Mouse (Mus musculus): ENCODE data around the gene Ak9. TPM values are rescaled to one million over a fixed set of nuclear protein-coding genes. Genes with fewer than 3 reads are reported as not detected.
A peak's percentile ranks its signal among the peaks of the same experiment; 100 is the strongest.
"Not testable (repeated sequence)": the region's sequence is repeated elsewhere in the genome, so short reads cannot be mapped to it uniquely, and the experiment has no call there.

Gene Ak9
- total RNA-seq, 1 experiment from 2014 or later, result 0.04 TPM

- no peak for DNase-seq
Measured at GRCm38 (mm10) chr10:41332533-41333043, 28.8 kb downstream of the Ak9 start.

DNA sequence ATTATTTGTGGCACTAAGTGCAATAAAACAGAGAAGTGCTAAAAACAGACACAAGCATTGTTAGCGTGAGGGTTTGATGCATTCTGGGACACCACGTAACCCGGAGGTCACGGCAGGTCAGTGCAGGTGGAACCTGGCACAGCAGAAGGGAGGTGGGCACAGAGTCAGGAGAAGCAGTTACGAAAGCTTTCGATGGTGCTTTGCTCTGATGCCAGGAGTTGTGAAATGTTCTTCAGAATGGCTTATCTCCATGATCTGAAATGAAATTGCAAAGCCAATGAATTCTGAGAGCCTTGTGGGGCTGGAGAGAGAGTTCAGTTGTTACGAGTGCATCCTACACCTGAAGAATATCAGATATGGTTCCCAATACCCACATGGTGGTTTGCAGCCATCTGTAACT lies 37.6 kb downstream of the Ak9 start:
- peak; percentile 24 for DNase-seq

DNA sequence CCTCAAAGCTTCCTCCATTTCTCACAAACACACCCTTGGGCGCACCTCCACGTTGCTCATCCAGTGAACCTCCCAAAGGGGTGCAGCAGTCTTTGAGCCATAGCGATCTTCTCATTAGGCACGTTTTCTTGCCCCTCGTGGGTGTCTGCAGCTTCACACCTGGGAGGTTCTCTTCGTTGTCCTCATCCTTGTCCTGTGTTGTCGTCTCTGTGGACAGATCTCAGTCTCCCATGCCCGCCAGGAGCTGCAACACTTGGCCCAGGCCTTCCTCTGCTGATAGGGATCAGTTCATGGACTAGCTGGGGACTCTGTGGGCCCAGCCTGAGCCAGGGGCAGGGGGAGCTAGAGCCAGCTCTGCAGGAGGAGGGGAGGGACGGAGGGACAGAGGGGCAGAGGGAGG lies 61.3 kb downstream of the Ak9 start:
- DNase-seq, result no peak

GRCm38 (mm10) chr10:41380466-41380865 lies 76.7 kb downstream of the Ak9 start:
- DNase-seq, result no peak

DNA sequence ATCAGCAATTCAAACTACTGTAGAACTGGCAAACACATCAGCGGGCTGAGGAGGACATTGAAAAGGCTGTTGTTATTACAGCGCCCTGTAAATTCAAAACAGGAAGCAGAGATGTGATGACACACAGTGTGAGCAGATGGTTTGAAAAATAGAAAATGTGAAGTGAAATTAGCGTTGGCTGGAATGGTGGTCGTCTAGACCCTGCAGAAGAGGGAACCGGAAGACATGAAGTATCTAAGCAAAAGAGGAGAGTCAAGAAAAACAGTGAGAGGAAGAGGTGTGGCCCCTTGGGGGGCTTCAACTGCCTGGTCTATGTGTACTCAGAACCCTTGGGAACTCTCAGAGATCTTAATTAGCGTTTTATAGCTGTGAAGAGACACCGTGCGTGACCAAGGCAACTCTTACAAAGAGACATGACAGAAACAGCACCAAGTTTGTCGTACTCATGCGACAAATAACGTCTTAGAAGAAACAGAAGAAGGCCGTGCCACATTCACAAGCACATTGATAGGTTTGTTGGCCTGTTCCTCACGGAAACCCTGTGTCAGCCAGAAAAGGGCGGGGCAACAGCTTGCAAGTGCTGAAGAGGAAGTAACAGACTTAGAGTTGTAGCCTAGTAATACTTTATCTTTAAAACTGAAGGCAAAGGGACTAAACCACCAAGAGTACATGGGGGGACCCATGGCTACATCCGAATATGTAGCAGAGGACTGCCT lies 81.9 kb downstream of the Ak9 start:
- peak; percentile 42 for DNase-seq

DNA sequence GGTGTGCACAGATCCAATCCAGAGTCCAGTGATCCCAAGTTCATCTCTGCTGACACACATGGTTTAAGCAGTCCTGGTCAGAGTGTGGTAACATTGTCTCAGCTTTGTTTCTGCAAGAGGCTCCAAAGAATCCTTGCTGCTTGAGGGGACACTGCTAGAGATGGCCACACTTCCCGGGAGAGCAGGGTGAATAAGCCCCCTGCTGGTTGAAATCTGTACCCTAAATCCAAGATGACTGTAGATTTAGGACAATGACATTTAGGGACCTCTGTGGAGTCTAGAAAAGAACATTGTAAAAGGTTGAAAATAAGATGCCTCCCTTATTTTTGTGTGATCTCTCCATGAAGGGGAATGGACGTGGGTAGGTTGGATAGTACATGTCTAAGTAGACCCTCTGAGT lies 89.8 kb downstream of the Ak9 start:
- DNase-seq, result no peak

- DNase-seq, result no peak
Measured at GRCm38 (mm10) chr10:41401097-41401496, 97.3 kb downstream of the Ak9 start.

DNA sequence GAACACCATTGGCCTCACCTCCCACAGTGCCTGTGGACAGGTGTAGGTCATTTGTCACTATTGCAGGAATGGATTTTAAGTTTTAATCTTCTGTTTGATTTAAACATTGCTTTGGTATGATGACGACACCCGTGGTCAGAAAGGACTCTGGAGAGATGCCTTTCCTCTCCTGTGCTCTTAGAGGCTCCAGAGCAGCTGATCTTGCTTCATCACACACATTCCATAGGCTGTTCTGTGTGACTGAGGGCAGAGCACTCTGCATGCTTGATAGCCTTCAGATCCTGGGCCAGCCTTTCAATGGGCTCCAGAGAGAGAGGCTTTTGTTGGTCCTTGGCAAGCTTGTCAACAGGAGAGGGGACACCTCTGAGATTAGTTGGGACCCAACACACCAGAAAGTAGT lies 99.6 kb downstream of the Ak9 start:
- no peak for DNase-seq

DNA sequence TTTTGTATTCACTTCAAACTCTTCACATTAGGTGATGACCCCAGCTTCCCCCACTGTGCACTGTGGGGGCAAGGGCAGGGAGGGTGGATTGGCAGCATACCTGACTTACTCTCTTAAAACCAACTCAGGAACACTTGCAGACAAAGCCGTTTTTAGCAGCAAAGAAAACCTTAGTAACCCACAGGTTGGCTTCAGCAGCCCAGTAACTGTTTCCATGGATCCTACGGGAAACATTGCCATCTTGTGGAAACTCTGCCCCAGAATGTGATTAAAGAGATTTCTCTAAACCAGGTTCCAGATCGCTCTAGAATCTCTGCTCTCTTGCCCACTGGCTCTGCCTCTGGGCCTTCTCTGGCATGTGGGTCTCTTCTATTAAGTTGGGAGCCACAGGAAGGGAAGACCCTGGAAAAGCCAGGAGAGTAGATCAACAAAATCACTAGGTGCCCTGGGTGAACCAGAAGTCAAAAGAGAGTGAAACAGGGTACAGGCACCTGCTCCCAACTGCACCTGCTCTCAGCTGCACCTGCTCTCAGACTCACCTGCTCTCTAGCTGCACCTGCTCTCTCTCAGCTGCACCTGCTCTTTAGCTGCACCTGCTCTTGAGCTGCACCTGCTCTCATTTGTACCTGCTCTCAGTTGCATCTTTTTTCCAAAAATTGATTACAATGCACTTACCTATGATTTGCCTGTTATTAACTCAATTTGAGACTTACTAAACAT lies 100.3 kb downstream of the Ak9 start:
- no peak for DNase-seq

DNA sequence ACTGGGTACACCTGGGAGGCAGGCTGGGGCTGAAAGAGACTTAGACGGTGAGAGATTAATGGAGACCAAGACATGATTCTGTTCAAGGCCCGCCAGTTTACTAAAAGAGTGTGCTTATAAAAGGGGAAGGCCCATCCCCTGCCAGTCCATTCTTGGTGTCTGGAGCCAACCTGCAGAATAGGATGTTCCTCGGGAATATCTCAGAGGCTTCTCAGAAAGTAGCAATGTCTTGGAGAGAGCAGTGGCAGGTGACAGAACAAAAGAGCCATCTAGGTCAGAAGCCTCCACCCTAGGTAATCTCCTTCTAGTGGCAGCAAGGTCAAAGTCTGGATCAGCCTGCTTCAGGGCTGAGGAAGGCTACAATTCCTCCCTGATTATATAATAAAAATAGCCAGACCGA lies 106.4 kb downstream of the Ak9 start:
- not testable (repeated sequence) for DNase-seq

DNA sequence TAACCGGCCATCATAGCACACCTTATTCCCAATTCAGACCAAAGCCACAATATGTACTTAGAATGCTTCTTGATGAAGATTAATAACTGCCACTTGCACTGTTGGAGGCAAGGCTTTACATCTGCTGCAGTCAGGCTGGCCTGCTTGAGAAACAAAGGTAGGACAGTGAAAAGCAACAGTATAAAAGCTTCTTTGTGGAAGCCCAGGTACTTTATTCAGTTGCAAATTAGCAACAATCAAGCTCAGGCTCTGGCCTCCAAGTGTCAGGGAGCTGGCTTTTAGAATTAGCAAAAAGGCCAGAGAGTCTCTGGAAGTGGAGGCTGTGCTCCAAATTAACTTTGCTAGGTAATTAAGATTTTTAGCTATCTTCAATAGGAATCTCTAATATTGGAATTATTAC lies 107.0 kb downstream of the Ak9 start:
- DNase-seq, result not testable (repeated sequence)

DNA sequence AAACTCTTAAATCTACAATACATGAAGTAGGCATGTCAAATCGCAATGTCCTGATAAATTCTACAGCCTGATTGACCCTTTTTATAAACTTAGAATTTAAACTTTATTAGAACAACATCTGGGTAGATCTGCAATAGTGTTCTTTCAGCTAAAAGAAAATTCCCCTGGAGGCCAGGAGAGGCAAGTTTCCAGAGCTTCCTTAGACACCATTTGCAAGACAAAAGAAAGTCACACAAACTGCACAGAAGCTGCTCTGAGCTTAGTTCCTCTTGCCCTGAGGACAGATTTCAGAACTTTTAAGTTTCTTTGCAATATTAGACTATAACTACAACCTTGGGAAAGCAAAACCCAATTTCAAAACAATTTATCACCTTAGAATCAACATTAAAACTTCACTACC lies 109.7 kb downstream of the Ak9 start:
- not testable (repeated sequence) for DNase-seq

- DNase-seq, result not testable (repeated sequence)
Measured at GRCm38 (mm10) chr10:41415368-41415767, 111.6 kb downstream of the Ak9 start.

DNA sequence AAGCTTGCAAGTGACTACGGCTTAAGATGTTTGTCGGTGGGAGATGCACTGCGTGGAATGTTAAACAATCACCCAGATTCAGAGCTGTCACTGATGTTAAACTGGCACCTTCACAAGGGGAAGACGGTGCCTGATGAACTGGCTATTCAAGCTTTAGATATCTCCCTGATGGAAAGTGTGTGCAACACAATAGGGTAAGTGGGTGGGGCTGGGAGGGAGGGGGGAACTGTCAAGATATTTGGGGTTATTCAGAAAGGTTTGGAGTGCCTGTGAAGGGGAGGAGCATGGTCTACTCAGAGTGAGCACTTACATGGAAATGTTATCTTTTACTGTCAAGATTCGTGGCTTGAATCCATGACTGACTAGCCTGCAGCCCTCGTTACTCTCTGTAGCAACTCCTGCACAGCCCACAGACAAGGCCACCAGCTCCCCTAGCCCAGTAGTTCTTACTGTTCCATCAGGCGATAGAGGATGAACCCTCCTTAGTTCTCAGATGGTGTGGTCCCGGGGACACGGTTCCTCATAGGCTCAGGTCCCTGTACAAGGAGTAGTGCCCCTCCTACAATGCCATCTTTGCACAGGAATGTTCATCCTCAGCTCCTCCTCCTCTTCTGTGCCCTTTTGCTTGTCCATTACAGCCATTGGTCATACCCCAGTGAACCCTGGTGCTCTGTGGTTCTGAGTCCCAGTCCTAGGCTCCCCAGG lies 116.9 kb downstream of the Ak9 start:
- no peak for DNase-seq

DNA sequence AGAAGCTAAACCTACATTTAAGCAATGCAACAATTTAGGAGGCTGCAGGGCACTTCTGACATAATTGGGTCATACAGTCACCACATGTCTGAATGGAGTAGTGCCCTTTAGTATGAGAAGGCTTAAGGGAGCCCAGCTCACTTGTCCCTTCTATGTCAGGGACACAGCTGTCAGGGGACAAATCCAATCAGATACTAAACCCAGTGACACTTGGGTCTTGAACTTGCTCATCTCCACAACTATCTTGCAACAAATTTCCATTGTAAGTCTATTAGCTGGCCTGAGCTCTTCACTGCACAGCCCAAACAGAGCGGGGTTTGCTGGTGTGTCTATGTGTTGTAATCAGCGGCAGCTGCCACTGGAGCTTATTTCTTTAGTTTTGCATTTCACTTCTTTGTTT lies 119.9 kb downstream of the Ak9 start:
- DNase-seq, result peak; percentile 8

DNA sequence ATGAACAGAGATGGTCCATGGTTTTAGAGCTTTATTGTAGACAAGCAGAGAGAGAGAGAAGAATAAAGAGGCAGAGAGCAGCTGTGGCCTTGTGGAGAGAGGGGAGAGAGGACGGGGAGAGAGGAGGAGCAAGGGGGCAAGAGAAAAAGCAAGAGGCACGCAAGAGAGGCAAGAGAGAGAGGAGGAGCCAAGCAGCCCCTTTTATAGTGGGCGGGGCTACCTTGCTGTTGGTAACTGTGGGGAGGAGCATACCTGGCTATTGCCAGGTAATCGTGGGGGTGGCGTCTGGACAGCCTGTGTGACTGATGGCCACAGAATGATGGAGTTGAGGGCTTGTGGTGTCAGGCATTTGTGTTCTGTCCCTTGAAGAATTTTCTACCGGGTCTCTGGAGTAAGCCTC lies 122.6 kb downstream of the Ak9 start:
- DNase-seq, result no peak

DNA sequence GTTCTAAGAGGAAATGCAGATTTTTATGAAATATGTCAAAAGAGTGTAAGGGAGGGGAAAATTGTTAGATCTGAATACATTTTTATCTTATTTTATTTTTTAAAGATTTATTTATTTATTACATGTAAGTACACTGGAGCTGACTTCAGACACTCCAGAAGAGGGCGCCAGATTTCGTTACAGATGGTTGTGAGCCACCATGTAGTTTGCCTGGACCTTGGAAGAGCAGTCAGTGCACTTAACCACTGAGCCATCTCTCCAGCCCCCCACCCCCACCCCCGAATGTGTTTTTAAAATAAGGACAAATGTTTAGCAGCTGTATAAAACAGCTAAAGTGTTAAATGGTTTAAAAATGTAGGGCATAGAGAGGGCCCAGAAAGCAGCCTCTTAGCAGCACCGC lies 130.8 kb downstream of the Ak9 start:
- DNase-seq, result peak; percentile 77

DNA sequence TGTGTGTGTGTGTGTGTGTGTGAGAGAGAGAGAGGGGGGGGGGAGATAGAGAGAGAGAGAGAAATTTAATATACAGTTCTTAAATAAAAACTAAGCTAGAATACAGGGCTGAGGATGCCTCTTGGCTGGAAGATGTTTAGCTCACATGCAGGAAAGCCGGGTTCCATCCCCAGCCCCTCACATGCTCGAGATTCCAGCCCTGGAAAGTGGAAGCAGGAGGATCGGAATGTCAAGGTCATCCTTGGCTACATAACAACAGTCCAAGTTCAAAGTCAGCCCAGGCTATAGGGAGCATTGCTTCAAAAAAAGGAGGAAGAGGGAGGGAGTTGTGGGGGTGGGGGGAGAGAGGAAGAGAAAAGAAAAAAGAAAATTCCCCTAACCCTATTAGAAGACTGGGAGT lies 131.4 kb downstream of the Ak9 start:
- DNase-seq, result no peak

- no peak for DNase-seq
Measured at GRCm38 (mm10) chr10:41448216-41448615, 144.4 kb downstream of the Ak9 start.

DNA sequence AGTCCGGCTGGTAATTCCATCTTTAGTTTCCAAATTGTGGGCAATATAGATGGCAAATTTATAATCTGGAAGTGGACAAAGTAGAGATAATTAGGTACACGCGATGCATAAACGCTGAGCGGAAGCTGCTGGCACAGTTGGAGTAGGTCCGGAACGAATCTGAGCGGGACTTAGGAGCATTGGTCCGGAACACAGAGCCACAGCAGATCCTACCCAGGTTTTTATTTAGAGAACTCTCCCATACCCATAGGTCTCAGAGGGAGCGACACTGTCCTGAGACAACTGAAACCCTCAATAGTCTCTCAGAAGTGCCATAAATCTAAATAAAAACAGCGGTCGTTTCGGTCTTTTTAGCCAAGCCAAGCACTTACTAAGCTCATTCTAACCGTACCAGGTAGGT lies 145.9 kb downstream of the Ak9 start:
- DNase-seq, result peak; percentile 58

DNA sequence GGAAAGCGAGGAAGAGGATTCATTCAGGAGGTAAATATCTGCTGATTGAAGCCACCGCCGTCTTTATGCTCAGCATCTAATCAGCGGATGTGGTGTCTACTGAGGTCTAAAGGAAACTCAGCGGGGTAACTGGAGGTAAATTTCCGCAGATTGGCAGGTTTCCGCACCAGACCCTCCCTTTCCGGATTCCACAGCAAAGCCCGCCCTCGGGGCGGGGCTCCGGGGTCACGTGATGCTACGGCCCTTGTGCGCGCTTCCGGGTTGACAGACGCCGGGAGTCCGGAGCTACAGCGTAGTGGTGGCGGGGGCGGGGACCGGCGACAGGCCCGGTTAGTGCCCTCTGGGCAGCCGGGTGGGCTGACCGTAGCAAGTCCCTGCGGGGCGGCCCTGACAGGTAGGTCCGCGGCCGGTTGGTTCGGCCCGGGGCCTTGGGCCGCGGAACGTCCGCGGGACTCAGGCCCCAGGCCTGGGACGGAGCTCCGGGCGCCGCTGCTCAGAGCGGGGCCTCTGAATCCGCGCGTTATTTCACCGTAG lies 146.4 kb downstream of the Ak9 start, which contains the start of gene Zbtb24:
Gene Zbtb24 (plus strand): TSS at position 247 of the 534 bp plus-strand sequence.
- DNase-seq, result peak; percentile 97

GRCm38 (mm10) chr10:41450780-41451522 lies 147.2 kb downstream of the Ak9 start:
- no peak for DNase-seq
